Mouse (Mus musculus): ENCODE results near the gene Farp1. TPM values are rescaled to one million over a fixed set of nuclear protein-coding genes. Genes with fewer than 3 reads are reported as not detected.

Farp1 gene
- polyA plus RNA-seq, 1 experiment from 2014 or later: 3.7 TPM

- Histone ChIP-seq H3K9me3 (replicated peaks; ENCODE audit: control insufficient read depth, low read length) (no peaks in the 10 kb centered on the region), H3K9ac (ENCODE audit: low read depth, low read length) (no peak overlapping the region), H3K27me3 (ENCODE audit: control insufficient read depth, insufficient read depth, low read depth, low read length) (no peaks in the 10 kb centered on the region), H3K4me2 (ENCODE audit: low read depth, low read length) (no peak overlapping the region), H3K36me3 (ENCODE audit: control insufficient read depth, insufficient read depth) (no peaks in the 10 kb centered on the region), H3K4me3 (ENCODE audit: low read depth, low read length) (no peak overlapping the region), H3K27ac (ENCODE audit: low read length) (no peak overlapping the region), H3K4me1 (ENCODE audit: control insufficient read depth, low read depth, low read length) (peaks cover 6% of the 10 kb centered on the region)
- WGBS (ENCODE audit: insufficient replicate concordance): 67% methylated on average over 12 of the region's 12 CpGs
- ATAC-seq (ENCODE audit: low read depth): no peak
These were observed 62.8 kb downstream of the Farp1 start for GRCm38 (mm10) chr14:121097640-121098435.

GRCm38 (mm10) chr14:121099120-121099519 lies 64.1 kb downstream of the Farp1 start:
- ATAC-seq (ENCODE audit: low read depth): no peak

GRCm38 (mm10) chr14:121099876-121100275 lies 64.9 kb downstream of the Farp1 start:
- ATAC-seq (ENCODE audit: low read depth): no peak
- H3K4me1 ChIP-seq (ENCODE audit: control insufficient read depth, low read depth, low read length): peaks cover 3% of the 10 kb centered on the region; the same call in 1 of the 2 replicates
- H3K27me3 ChIP-seq (ENCODE audit: control insufficient read depth, insufficient read depth, low read depth, low read length): no peaks in the 10 kb centered on the region
- no peaks in the 10 kb centered on the region for H3K9me3 ChIP-seq (replicated peaks; ENCODE audit: control insufficient read depth, low read length)
- 45% methylated on average over 2 of the region's 2 CpGs for WGBS (ENCODE audit: insufficient replicate concordance)
- H3K4me3 ChIP-seq (ENCODE audit: low read depth, low read length): no peak overlapping the region
- no peak overlapping the region for H3K27ac ChIP-seq (ENCODE audit: low read length)
- no peak overlapping the region for H3K4me2 ChIP-seq (ENCODE audit: low read depth, low read length)
- no peak overlapping the region for H3K9ac ChIP-seq (ENCODE audit: low read depth, low read length)
- H3K36me3 ChIP-seq (ENCODE audit: control insufficient read depth, insufficient read depth): no peaks in the 10 kb centered on the region

More at GRCm38 (mm10) chr14:121099120-121099519, 64.1 kb downstream of the Farp1 start:
- WGBS (ENCODE audit: insufficient replicate concordance): 64% methylated on average over 8 of the region's 8 CpGs
- H3K4me3 ChIP-seq (ENCODE audit: low read depth, low read length): no peak overlapping the region
- no peak overlapping the region for H3K9ac ChIP-seq (ENCODE audit: low read depth, low read length)
- no peaks in the 10 kb centered on the region for H3K27me3 ChIP-seq (ENCODE audit: control insufficient read depth, insufficient read depth, low read depth, low read length)
- no peak overlapping the region for H3K4me2 ChIP-seq (ENCODE audit: low read depth, low read length)
- H3K27ac ChIP-seq (ENCODE audit: low read length): no peak overlapping the region
- peaks cover 3% of the 10 kb centered on the region for H3K4me1 ChIP-seq (ENCODE audit: control insufficient read depth, low read depth, low read length)
- H3K9me3 ChIP-seq (replicated peaks; ENCODE audit: control insufficient read depth, low read length): no peaks in the 10 kb centered on the region
- no peaks in the 10 kb centered on the region for H3K36me3 ChIP-seq (ENCODE audit: control insufficient read depth, insufficient read depth)

- Histone ChIP-seq H3K27ac (ENCODE audit: low read length) (no peak overlapping the region), H3K27me3 (ENCODE audit: control insufficient read depth, insufficient read depth, low read depth, low read length) (no peaks in the 10 kb centered on the region)
- ATAC-seq (ENCODE audit: low read depth): no peak
These were observed 65.8 kb downstream of the Farp1 start for GRCm38 (mm10) chr14:121100829-121101228.

GRCm38 (mm10) chr14:121101531-121101930 lies 66.5 kb downstream of the Farp1 start:
- no peak overlapping the region for H3K9ac ChIP-seq (ENCODE audit: low read depth, low read length)
- no peak overlapping the region for H3K27ac ChIP-seq (ENCODE audit: low read length)
- H3K4me3 ChIP-seq (ENCODE audit: low read depth, low read length): no peak overlapping the region
- H3K27me3 ChIP-seq (ENCODE audit: control insufficient read depth, insufficient read depth, low read depth, low read length): no peaks in the 10 kb centered on the region
- H3K9me3 ChIP-seq (replicated peaks; ENCODE audit: control insufficient read depth, low read length): no peaks in the 10 kb centered on the region
- H3K4me2 ChIP-seq (ENCODE audit: low read depth, low read length): no peak overlapping the region
- no peaks in the 10 kb centered on the region for H3K36me3 ChIP-seq (ENCODE audit: control insufficient read depth, insufficient read depth)
- ATAC-seq (ENCODE audit: low read depth): no peak
- 51% methylated on average over 5 of the region's 5 CpGs for WGBS (ENCODE audit: insufficient replicate concordance)
- peaks cover 3% of the 10 kb centered on the region; the same call in 1 of the 2 replicates for H3K4me1 ChIP-seq (ENCODE audit: control insufficient read depth, low read depth, low read length)

More at GRCm38 (mm10) chr14:121100829-121101228, 65.8 kb downstream of the Farp1 start:
- no peaks in the 10 kb centered on the region for H3K36me3 ChIP-seq (ENCODE audit: control insufficient read depth, insufficient read depth)
- peaks cover 3% of the 10 kb centered on the region; the same call in 1 of the 2 replicates for H3K4me1 ChIP-seq (ENCODE audit: control insufficient read depth, low read depth, low read length)
- no peaks in the 10 kb centered on the region for H3K9me3 ChIP-seq (replicated peaks; ENCODE audit: control insufficient read depth, low read length)
- WGBS (ENCODE audit: insufficient replicate concordance): 17% methylated on average over 2 of the region's 2 CpGs
- H3K4me2 ChIP-seq (ENCODE audit: low read depth, low read length): no peak overlapping the region
- no peak overlapping the region for H3K9ac ChIP-seq (ENCODE audit: low read depth, low read length)
- no peak overlapping the region for H3K4me3 ChIP-seq (ENCODE audit: low read depth, low read length)

- H3K27ac ChIP-seq (ENCODE audit: low read length): no peak overlapping the region
These were observed 67.6 kb downstream of the Farp1 start for GRCm38 (mm10) chr14:121102599-121102998.

GRCm38 (mm10) chr14:121103459-121103858 lies 68.5 kb downstream of the Farp1 start:
- Histone ChIP-seq H3K4me1 (ENCODE audit: control insufficient read depth, low read depth, low read length) (peaks cover 6% of the 10 kb centered on the region; the same call in 1 of the 2 replicates), H3K9me3 (replicated peaks; ENCODE audit: control insufficient read depth, low read length) (no peaks in the 10 kb centered on the region), H3K36me3 (ENCODE audit: control insufficient read depth, insufficient read depth) (no peaks in the 10 kb centered on the region), H3K27me3 (ENCODE audit: control insufficient read depth, insufficient read depth, low read depth, low read length) (no peaks in the 10 kb centered on the region), H3K4me3 (ENCODE audit: low read depth, low read length) (no peak overlapping the region), H3K4me2 (ENCODE audit: low read depth, low read length) (no peak overlapping the region), H3K27ac (ENCODE audit: low read length) (no peak overlapping the region), H3K9ac (ENCODE audit: low read depth, low read length) (no peak overlapping the region)
- ATAC-seq (ENCODE audit: low read depth): no peak
- WGBS (ENCODE audit: insufficient replicate concordance): 87% methylated on average over 9 of the region's 9 CpGs

More at GRCm38 (mm10) chr14:121102599-121102998, 67.6 kb downstream of the Farp1 start:
- 60% methylated on average over 5 of the region's 5 CpGs for WGBS (ENCODE audit: insufficient replicate concordance)
- no peaks in the 10 kb centered on the region for H3K27me3 ChIP-seq (ENCODE audit: control insufficient read depth, insufficient read depth, low read depth, low read length)
- H3K36me3 ChIP-seq (ENCODE audit: control insufficient read depth, insufficient read depth): no peaks in the 10 kb centered on the region
- no peak for ATAC-seq (ENCODE audit: low read depth)
- H3K4me1 ChIP-seq (ENCODE audit: control insufficient read depth, low read depth, low read length): peaks cover 4% of the 10 kb centered on the region; the same call in 1 of the 2 replicates
- no peak overlapping the region for H3K4me3 ChIP-seq (ENCODE audit: low read depth, low read length)
- H3K4me2 ChIP-seq (ENCODE audit: low read depth, low read length): no peak overlapping the region
- no peak overlapping the region for H3K9ac ChIP-seq (ENCODE audit: low read depth, low read length)
- H3K9me3 ChIP-seq (replicated peaks; ENCODE audit: control insufficient read depth, low read length): no peaks in the 10 kb centered on the region

GRCm38 (mm10) chr14:121104760-121105329 lies 69.8 kb downstream of the Farp1 start:
- Histone ChIP-seq H3K9me3 (replicated peaks; ENCODE audit: control insufficient read depth, low read length) (no peaks in the 10 kb centered on the region), H3K27me3 (ENCODE audit: control insufficient read depth, insufficient read depth, low read depth, low read length) (no peaks in the 10 kb centered on the region), H3K9ac (ENCODE audit: low read depth, low read length) (no peak overlapping the region), H3K4me1 (ENCODE audit: control insufficient read depth, low read depth, low read length) (peaks cover 10% of the 10 kb centered on the region), H3K27ac (ENCODE audit: low read length) (no peak overlapping the region), H3K36me3 (ENCODE audit: control insufficient read depth, insufficient read depth) (no peaks in the 10 kb centered on the region), H3K4me3 (ENCODE audit: low read depth, low read length) (no peak overlapping the region), H3K4me2 (ENCODE audit: low read depth, low read length) (no peak overlapping the region)
- no peak for ATAC-seq (ENCODE audit: low read depth)
- 57% methylated on average over 7 of the region's 7 CpGs for WGBS (ENCODE audit: insufficient replicate concordance)

GRCm38 (mm10) chr14:121106906-121107305 lies 71.9 kb downstream of the Farp1 start:
- H3K4me1 ChIP-seq (ENCODE audit: control insufficient read depth, low read depth, low read length): peaks cover 6% of the 10 kb centered on the region
- no peak overlapping the region for H3K27ac ChIP-seq (ENCODE audit: low read length)
- H3K9me3 ChIP-seq (replicated peaks; ENCODE audit: control insufficient read depth, low read length): no peaks in the 10 kb centered on the region
- no peak overlapping the region for H3K4me2 ChIP-seq (ENCODE audit: low read depth, low read length)
- no peak overlapping the region for H3K4me3 ChIP-seq (ENCODE audit: low read depth, low read length)
- ATAC-seq (ENCODE audit: low read depth): no peak
- WGBS (ENCODE audit: insufficient replicate concordance): 53% methylated on average over 4 of the region's 4 CpGs
- no peaks in the 10 kb centered on the region for H3K36me3 ChIP-seq (ENCODE audit: control insufficient read depth, insufficient read depth)
- H3K9ac ChIP-seq (ENCODE audit: low read depth, low read length): no peak overlapping the region
- H3K27me3 ChIP-seq (ENCODE audit: control insufficient read depth, insufficient read depth, low read depth, low read length): no peaks in the 10 kb centered on the region
